Mouse (Mus musculus) heart, embryonic 11.5 days (tissue): ENCODE results near the gene Negr1. TPM values are rescaled to one million over a fixed set of nuclear protein-coding genes. Genes with fewer than 3 reads are reported as not detected.

Source experiments
- ATAC-seq: fragments of 200-750 bp; cut with Nextera tagmentation; replicated peaks from 2 replicates; pipeline ENCODE4 v1.8.0; 2017; ENCODE audit warnings: moderate library complexity; ENCODE audit not compliant: insufficient number of reproducible peaks, low FRiP score, low TSS enrichment
- H3K27ac ChIP-seq: fragments of 300-500 bp; sonication (generic); 2 replicates; pipeline ENCODE4 v1.5.1; 2014; ENCODE audit warnings: mild to moderate bottlenecking, low read depth, low read length
- H3K27me3 ChIP-seq: fragments of 300-500 bp; sonication (generic); 2 replicates; pipeline ENCODE4 v1.6.1; 2014; ENCODE audit warnings: mild to moderate bottlenecking, low read length, mixed read lengths; ENCODE audit not compliant: control insufficient read depth, insufficient read depth
- H3K36me3 ChIP-seq: fragments of 300-500 bp; sonication (generic); 2 replicates; pipeline ENCODE4 v1.6.1; 2014; ENCODE audit warnings: mild to moderate bottlenecking, low read length, moderate library complexity, mixed read lengths; ENCODE audit not compliant: control insufficient read depth, insufficient read depth
- H3K4me1 ChIP-seq: fragments of 300-500 bp; sonication (generic); 2 replicates; pipeline ENCODE4 v1.6.1; 2014; ENCODE audit warnings: low read length; ENCODE audit not compliant: control insufficient read depth, insufficient read depth
- H3K4me2 ChIP-seq: fragments of 300-500 bp; sonication (generic); 2 replicates; pipeline ENCODE4 v1.6.1; 2014; ENCODE audit warnings: mild to moderate bottlenecking, moderate library complexity
- H3K4me3 ChIP-seq: fragments of 300-500 bp; sonication (generic); 2 replicates; pipeline ENCODE4 v1.5.1; 2014; ENCODE audit warnings: low read depth, low read length
- H3K9ac ChIP-seq: fragments of 300-500 bp; sonication (generic); 2 replicates; pipeline ENCODE4 v1.6.1; 2014; ENCODE audit warnings: mild to moderate bottlenecking, low read depth, low read length, moderate library complexity
- H3K9me3 ChIP-seq: fragments of 300-500 bp; sonication (generic); replicated peaks from 2 replicates; pipeline ENCODE4 v1.6.1; 2016; ENCODE audit warnings: low read length; ENCODE audit not compliant: control insufficient read depth
- WGBS: fragments of 180-500 bp; shearing (Covaris S2); extraction: QIAGEN DNeasy Blood & Tissue Kit; methylation state at CpG from one replicate; pipeline ENCODE4 v1.1.7; 2014; ENCODE audit not compliant: insufficient replicate concordance; 5-methylcytosine and 5-hydroxymethylcytosine counted together
- polyA plus RNA-seq: library from polyadenylated mRNA; unstranded; fragments of >200 nt; fragmentation: Nextera tagmentation; extraction: Ambion mirVana; gene quantifications from 2 replicates; pipeline ENCODE4 v1.2.1, GENCODE M21; 2014

The Negr1 gene
- polyA plus RNA-seq, result 2.6 and 3.5 TPM in 2 replicates

GRCm38 (mm10) chr3:156561524-156562423, at the start of gene Negr1:
TSS of gene Negr1 (plus strand) at chr3:156561794.
- H3K27ac ChIP-seq, result no peak within 1 kb of the TSS
- no peaks in the 10 kb centered on the region for H3K36me3 ChIP-seq
- peaks cover 38% of the 10 kb centered on the region for H3K27me3 ChIP-seq
- H3K9me3 ChIP-seq, result no peaks in the 10 kb centered on the region
- H3K4me2 ChIP-seq, result peak within 1 kb of the TSS; percentile 93
- no peaks in the 10 kb centered on the region; the same call in 1 of the 2 replicates for H3K4me1 ChIP-seq
- ATAC-seq, result peak; percentile 73
- H3K9ac ChIP-seq, result peak within 1 kb of the TSS; percentile 65
- peak within 1 kb of the TSS; percentile 67 for H3K4me3 ChIP-seq
- under 1% methylated on average over 74 of the region's 79 CpGs for WGBS

GRCm38 (mm10) chr3:156526461-156526933, 35.1 kb upstream of the Negr1 start:
- Histone ChIP-seq H3K9me3 (no peaks in the 10 kb centered on the region), H3K4me1 (no peaks in the 10 kb centered on the region), H3K27ac (no peak overlapping the region), H3K4me3 (no peak overlapping the region), H3K27me3 (no peaks in the 10 kb centered on the region), H3K36me3 (no peaks in the 10 kb centered on the region), H3K9ac (no peak overlapping the region), H3K4me2 (no peak overlapping the region)
- 73% methylated on average over 8 of the region's 8 CpGs for WGBS
- ATAC-seq, result no peak

- Histone ChIP-seq H3K4me2 (no peak overlapping the region), H3K27me3 (no peaks in the 10 kb centered on the region), H3K27ac (no peak overlapping the region), H3K9me3 (no peaks in the 10 kb centered on the region), H3K4me3 (no peak overlapping the region), H3K4me1 (no peaks in the 10 kb centered on the region), H3K36me3 (no peaks in the 10 kb centered on the region), H3K9ac (no peak overlapping the region)
- 78% methylated on average over 2 of the region's 2 CpGs for WGBS
- no peak for ATAC-seq
Observed at GRCm38 (mm10) chr3:156527231-156527995, 34.2 kb upstream of the Negr1 start.

DNA sequence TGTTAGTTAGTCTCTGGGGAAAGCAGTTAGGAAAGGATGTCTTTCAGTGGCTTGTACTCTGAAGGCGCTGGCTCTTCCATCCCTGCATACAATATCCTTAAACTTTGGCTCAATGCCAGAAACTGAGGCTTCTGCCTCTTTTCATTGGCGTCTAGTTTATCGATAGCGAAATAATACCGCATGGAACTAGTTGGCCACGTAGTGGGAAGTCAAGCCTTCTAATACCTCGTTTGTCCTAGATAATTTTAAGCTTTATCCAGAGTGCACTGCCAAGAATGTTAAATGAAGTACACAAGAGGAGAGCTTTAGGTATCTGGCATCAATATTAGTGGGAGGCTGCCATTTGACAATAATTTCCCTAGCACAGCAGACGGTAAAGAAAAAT, 2.2 kb upstream of the Negr1 start:
- H3K36me3 ChIP-seq, result no peaks in the 10 kb centered on the region
- no peak overlapping the region for H3K4me3 ChIP-seq
- no peak for ATAC-seq
- peaks cover 38% of the 10 kb centered on the region for H3K27me3 ChIP-seq
- no peak overlapping the region for H3K27ac ChIP-seq
- H3K9me3 ChIP-seq, result no peaks in the 10 kb centered on the region
- 27% methylated on average over 8 of the region's 8 CpGs for WGBS
- H3K4me1 ChIP-seq, result no peaks in the 10 kb centered on the region; the same call in 1 of the 2 replicates
- no peak overlapping the region; the same call in 1 of the 2 replicates for H3K4me2 ChIP-seq
- no peak overlapping the region for H3K9ac ChIP-seq

DNA sequence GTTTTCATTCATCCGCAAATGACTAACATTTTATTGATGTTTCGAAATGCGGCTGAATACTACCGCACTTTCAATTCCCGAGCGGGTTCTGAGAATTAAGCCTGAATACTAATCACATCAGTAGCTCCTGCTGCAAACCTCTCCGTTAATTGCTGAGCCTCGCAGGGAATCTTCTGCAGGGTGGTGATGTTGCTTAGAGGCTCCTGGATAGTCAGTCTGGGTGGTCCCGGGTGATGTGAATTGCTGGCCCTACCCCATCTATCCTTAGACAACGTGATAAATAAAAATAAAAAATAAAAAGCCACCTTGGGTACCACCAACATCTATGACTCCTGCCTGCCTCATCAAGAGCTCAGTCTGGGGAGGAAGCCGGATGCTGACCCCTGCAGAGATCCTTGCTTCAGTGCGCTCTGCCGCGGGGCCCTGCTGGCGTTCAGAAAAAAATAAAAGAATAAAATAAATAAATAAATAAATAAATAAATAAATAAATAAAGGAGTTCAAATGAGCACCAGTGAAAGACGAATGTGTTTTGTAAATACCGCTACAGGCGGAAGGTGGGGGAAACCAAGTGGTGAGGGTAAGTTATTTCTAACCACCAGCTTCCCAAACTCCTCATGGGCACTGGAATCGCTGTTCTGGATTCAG, 1.6 kb upstream of the Negr1 start:
- no peaks in the 10 kb centered on the region; the same call in 1 of the 2 replicates for H3K4me1 ChIP-seq
- 9% methylated on average over 19 of the region's 19 CpGs for WGBS
- peak overlapping the region; percentile 93 for H3K4me2 ChIP-seq
- H3K9ac ChIP-seq, result no peak overlapping the region
- no peaks in the 10 kb centered on the region for H3K9me3 ChIP-seq
- no peaks in the 10 kb centered on the region for H3K36me3 ChIP-seq
- peaks cover 38% of the 10 kb centered on the region for H3K27me3 ChIP-seq
- H3K4me3 ChIP-seq, result peak overlapping the region; percentile 67
- no peak overlapping the region for H3K27ac ChIP-seq
- ATAC-seq, result no peak

GRCm38 (mm10) chr3:156560766-156561165, 828 bp upstream of the Negr1 start:
- Histone ChIP-seq H3K27ac (no peak overlapping the region), H3K4me3 (peak overlapping the region; percentile 67), H3K36me3 (no peaks in the 10 kb centered on the region), H3K27me3 (peaks cover 38% of the 10 kb centered on the region), H3K4me1 (no peaks in the 10 kb centered on the region; the same call in 1 of the 2 replicates), H3K9me3 (no peaks in the 10 kb centered on the region), H3K4me2 (peak overlapping the region; percentile 93), H3K9ac (peak overlapping the region; percentile 61; the same call in 1 of the 2 replicates)
- under 1% methylated on average over 27 of the region's 27 CpGs for WGBS
- ATAC-seq, result peak; percentile 76

DNA sequence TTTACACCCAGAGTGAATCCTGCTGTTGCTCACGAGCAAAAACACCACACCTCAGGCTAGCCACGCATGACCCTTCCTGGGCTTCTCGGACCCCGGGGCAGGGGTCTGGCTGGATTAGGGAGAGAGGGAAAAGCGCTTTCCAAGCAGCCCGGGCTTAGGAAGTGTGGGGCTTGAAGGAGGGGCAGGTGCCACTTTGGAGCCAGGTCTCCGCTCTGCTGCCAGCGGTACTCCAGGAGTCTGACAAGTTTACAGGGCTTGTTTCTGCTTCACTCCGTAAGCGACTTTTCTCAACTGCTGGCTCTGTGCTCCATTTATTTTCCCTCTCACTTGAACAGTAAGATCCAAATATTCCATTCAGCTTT, 811 bp downstream of the Negr1 start:
- 0% methylated on average over 10 of the region's 10 CpGs for WGBS
- H3K9ac ChIP-seq, result peak overlapping the region; percentile 65; the same call in 1 of the 2 replicates

DNA sequence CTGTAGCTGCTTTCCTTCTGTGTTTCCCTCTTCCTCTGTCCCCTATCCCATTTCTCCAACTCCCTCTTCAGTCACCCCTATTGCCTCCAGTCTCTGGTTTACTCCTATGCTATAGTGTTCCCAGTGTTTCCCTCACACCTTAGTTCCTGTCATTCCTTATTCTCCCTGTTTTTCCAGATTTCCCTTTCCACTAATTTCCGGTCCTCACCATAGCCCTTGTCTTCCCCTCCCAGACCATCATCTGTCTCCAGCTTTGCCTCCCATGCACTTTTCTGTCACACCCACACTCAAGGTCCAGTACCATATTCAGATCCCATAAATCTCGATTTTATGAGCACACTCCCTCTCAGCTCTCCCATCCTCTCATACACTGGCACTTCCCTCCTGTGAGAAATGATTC, 1.2 kb downstream of the Negr1 start:
- WGBS, result 18% methylated on average over 2 of the region's 2 CpGs
- peaks cover 33% of the 10 kb centered on the region for H3K27me3 ChIP-seq
- ATAC-seq, result no peak
- no peaks in the 10 kb centered on the region for H3K36me3 ChIP-seq
- H3K9me3 ChIP-seq, result no peaks in the 10 kb centered on the region
- no peak overlapping the region for H3K9ac ChIP-seq
- peak overlapping the region; percentile 67 for H3K4me3 ChIP-seq
- no peaks in the 10 kb centered on the region; the same call in 1 of the 2 replicates for H3K4me1 ChIP-seq
- no peak overlapping the region for H3K27ac ChIP-seq
- H3K4me2 ChIP-seq, result peak overlapping the region; percentile 93

More for the DNA sequence above, 811 bp downstream of the Negr1 start:
- Histone ChIP-seq H3K4me2 (peak overlapping the region; percentile 93), H3K36me3 (no peaks in the 10 kb centered on the region), H3K4me1 (no peaks in the 10 kb centered on the region; the same call in 1 of the 2 replicates), H3K27ac (no peak overlapping the region), H3K9me3 (no peaks in the 10 kb centered on the region), H3K4me3 (peak overlapping the region; percentile 67), H3K27me3 (peaks cover 37% of the 10 kb centered on the region)
- ATAC-seq, result no peak
